21 mouse cellular contexts compared by ENCODE assay signal in the genomic region with DNA sequence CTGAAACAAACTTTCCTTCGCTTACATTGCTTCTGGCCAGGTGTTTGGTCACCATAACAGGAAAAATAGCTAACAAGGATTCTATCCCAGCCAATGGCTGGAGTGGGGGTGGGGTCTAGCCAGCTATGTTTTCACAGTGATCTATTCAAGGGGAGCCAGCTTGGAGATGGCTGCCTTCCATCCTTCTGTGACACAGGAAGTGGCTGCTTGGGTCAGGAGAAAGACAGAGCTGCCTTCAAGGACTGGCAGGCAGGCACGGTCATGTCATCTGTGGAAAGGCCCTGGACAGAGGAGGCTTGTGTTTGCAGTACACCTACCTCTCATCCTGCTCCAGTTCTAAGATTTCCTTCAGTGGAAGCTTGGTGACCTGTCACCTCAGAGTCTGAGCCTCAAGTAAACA. TPM values are rescaled to one million over a fixed set of nuclear protein-coding genes. Genes with fewer than 3 reads are reported as not detected.
DNase-seq lines count a peak whose midpoint lies in the region; ATAC-seq and TF ChIP-seq lines count a peak whose summit lies in the region.
"Had no signal": no experiment of that assay in that cellular context is flagged by ENCODE, and none has a peak within 500 bp of the region (broad histone marks: within the 10 kb centered on the region; RNA-seq: fewer than 3 reads in every experiment).

No protein-coding gene starts in this region.

- no peak overlapping the region for H3K4me3 ChIP-seq in forebrain, postnatal 0 days (ENCODE audit: low read depth, low read length)
- H3K4me3 ChIP-seq in forebrain, embryonic 15.5 days = no peak overlapping the region
- H3K4me3 ChIP-seq in intestine, embryonic 14.5 days (ENCODE audit: low read depth, low read length) = no peak overlapping the region
- no peak overlapping the region for H3K4me3 ChIP-seq in intestine, postnatal 0 days (ENCODE audit: low read depth, low read length)
- H3K4me3 ChIP-seq in lung, embryonic 16.5 days (ENCODE audit: low read length) = no peak overlapping the region
- H3K4me3 ChIP-seq: embryonic facial prominence, embryonic 15.5 days; heart, embryonic 15.5 days; limb, embryonic 15.5 days; liver, embryonic 15.5 days had no signal

- H3K9ac ChIP-seq in forebrain, postnatal 0 days = no peak overlapping the region
- no peak overlapping the region for H3K9ac ChIP-seq in forebrain, embryonic 15.5 days (replicated peaks)
- no peak overlapping the region for H3K9ac ChIP-seq in intestine, embryonic 14.5 days (ENCODE audit: low read length)
- no peak overlapping the region for H3K9ac ChIP-seq in intestine, postnatal 0 days (ENCODE audit: low read depth, low read length)
- peak overlapping the region; percentile 39; the same call in 1 of the 2 replicates for H3K9ac ChIP-seq in lung, embryonic 16.5 days (ENCODE audit: low read length)
- H3K9ac ChIP-seq: embryonic facial prominence, embryonic 15.5 days; heart, embryonic 15.5 days; limb, embryonic 15.5 days; liver, embryonic 15.5 days had no signal

- H3K4me2 ChIP-seq in forebrain, postnatal 0 days (ENCODE audit: low read depth) = no peak overlapping the region
- no peak overlapping the region for H3K4me2 ChIP-seq in forebrain, embryonic 15.5 days (replicated peaks)
- no peak overlapping the region for H3K4me2 ChIP-seq in intestine, embryonic 14.5 days (ENCODE audit: low read length)
- no peak overlapping the region for H3K4me2 ChIP-seq in intestine, postnatal 0 days (replicated peaks; ENCODE audit: low read depth)
- no peak overlapping the region for H3K4me2 ChIP-seq in lung, embryonic 16.5 days (ENCODE audit: low read depth, low read length)
- H3K4me2 ChIP-seq: embryonic facial prominence, embryonic 15.5 days; heart, embryonic 15.5 days; limb, embryonic 15.5 days; liver, embryonic 15.5 days had no signal

- no peak overlapping the region for H3K27ac ChIP-seq in forebrain, postnatal 0 days (ENCODE audit: low read depth, low read length)
- no peak overlapping the region for H3K27ac ChIP-seq in forebrain, embryonic 15.5 days (replicated peaks)
- no peak overlapping the region for H3K27ac ChIP-seq in intestine, embryonic 14.5 days (ENCODE audit: low read depth)
- no peak overlapping the region for H3K27ac ChIP-seq in intestine, postnatal 0 days (ENCODE audit: low read depth, low read length)
- H3K27ac ChIP-seq in lung, embryonic 16.5 days (ENCODE audit: low read length) = peak overlapping the region; percentile 23; the same call in 1 of the 2 replicates
- H3K27ac ChIP-seq: embryonic facial prominence, embryonic 15.5 days; heart, embryonic 15.5 days; limb, embryonic 15.5 days; liver, embryonic 15.5 days had no signal

- 0 out of 2 replicates have a peak, but pooled peaks cover 3% of the 10 kb centered on the region for H3K4me1 ChIP-seq in forebrain, postnatal 0 days (ENCODE audit: insufficient read depth)
- H3K4me1 ChIP-seq in forebrain, embryonic 15.5 days = no peaks in the 10 kb centered on the region
- no peaks in the 10 kb centered on the region for H3K4me1 ChIP-seq in intestine, embryonic 14.5 days (replicated peaks; ENCODE audit: control insufficient read depth, insufficient read depth, low read length)
- H3K4me1 ChIP-seq in intestine, postnatal 0 days (replicated peaks; ENCODE audit: control insufficient read depth, insufficient read depth, low read length) = no peaks in the 10 kb centered on the region
- peaks cover 7% of the 10 kb centered on the region; the same call in 1 of the 2 replicates for H3K4me1 ChIP-seq in lung, embryonic 16.5 days (replicated peaks; ENCODE audit: control insufficient read depth, insufficient read depth, low read length)
- H3K4me1 ChIP-seq: liver, embryonic 15.5 days had no signal

- no peaks in the 10 kb centered on the region for H3K36me3 ChIP-seq in forebrain, postnatal 0 days (ENCODE audit: insufficient read depth)
- no peaks in the 10 kb centered on the region for H3K36me3 ChIP-seq in forebrain, embryonic 15.5 days
- H3K36me3 ChIP-seq in intestine, embryonic 14.5 days (ENCODE audit: control insufficient read depth, insufficient read depth, low read length) = no peaks in the 10 kb centered on the region
- H3K36me3 ChIP-seq in intestine, postnatal 0 days (ENCODE audit: control insufficient read depth, insufficient read depth) = no peaks in the 10 kb centered on the region
- H3K36me3 ChIP-seq in lung, embryonic 16.5 days (ENCODE audit: control insufficient read depth, insufficient read depth, low read length) = no peaks in the 10 kb centered on the region
- H3K36me3 ChIP-seq: embryonic facial prominence, embryonic 15.5 days; heart, embryonic 15.5 days; limb, embryonic 15.5 days; liver, embryonic 15.5 days had no signal

- no peak for DNase-seq in forebrain, postnatal 0 days
- DNase-seq in intestine, embryonic 14.5 days (ENCODE audit: low spot score) = no peak
- DNase-seq in lung, postnatal 25 days (ENCODE audit: low spot score) = no peak
- peak; percentile 16 to 30 for DNase-seq in layer of hippocampus, postnatal 36 days
- DNase-seq: adrenal gland, postnatal 25 days; cerebellum, adult 11-12 months; cerebellum, postnatal 14 days; heart, postnatal 4 days; kidney, adult 11 months; lung, postnatal 4 days; right cerebral cortex, postnatal 4 days; thymus, postnatal 14 days had no signal

- no peak for TF ChIP-seq CTCF in forebrain, postnatal 0 days (IDR thresholded peaks at IDR 0.05; ENCODE audit: low read depth)
- no peak for TF ChIP-seq CTCF in intestine, postnatal 0 days (IDR thresholded peaks at IDR 0.05; ENCODE audit: low read depth)

- no peaks in the 10 kb centered on the region for H3K9me3 ChIP-seq in forebrain, postnatal 0 days (ENCODE audit: low read length)
- H3K9me3 ChIP-seq in forebrain, embryonic 15.5 days = no peaks in the 10 kb centered on the region
- no peaks in the 10 kb centered on the region for H3K9me3 ChIP-seq in intestine, embryonic 14.5 days (ENCODE audit: control insufficient read depth, low read length)
- H3K9me3 ChIP-seq in intestine, postnatal 0 days (ENCODE audit: control insufficient read depth) = no peaks in the 10 kb centered on the region
- no peaks in the 10 kb centered on the region for H3K9me3 ChIP-seq in lung, embryonic 16.5 days (ENCODE audit: control insufficient read depth, low read length)
- H3K9me3 ChIP-seq: embryonic facial prominence, embryonic 15.5 days; heart, embryonic 15.5 days; limb, embryonic 15.5 days; liver, embryonic 15.5 days had no signal

- ATAC-seq in forebrain, postnatal 0 days = peak; percentile 76
- no peak for ATAC-seq in forebrain, embryonic 15.5 days (replicated peaks)
- ATAC-seq in intestine, embryonic 14.5 days (replicated peaks; ENCODE audit: low FRiP score, low TSS enrichment, low read depth) = 0 out of 2 replicates have a peak, but pooled peaks have one; percentile 5
- ATAC-seq in intestine, postnatal 0 days = no peak
- 0 out of 2 replicates have a peak, but pooled peaks have one; percentile 31 for ATAC-seq in lung, embryonic 16.5 days (ENCODE audit: low read depth)
- ATAC-seq: CD4-positive, CD25-positive, alpha-beta regulatory T cell, adult 4 months had no signal

- no peaks in the 10 kb centered on the region for H3K27me3 ChIP-seq in forebrain, postnatal 0 days (ENCODE audit: insufficient read depth, low read length)
- no peaks in the 10 kb centered on the region for H3K27me3 ChIP-seq in forebrain, embryonic 15.5 days
- no peaks in the 10 kb centered on the region for H3K27me3 ChIP-seq in intestine, embryonic 14.5 days (replicated peaks; ENCODE audit: control insufficient read depth, insufficient read depth, low read length)
- H3K27me3 ChIP-seq in intestine, postnatal 0 days (replicated peaks; ENCODE audit: control insufficient read depth, insufficient read depth, low read length) = no peaks in the 10 kb centered on the region
- H3K27me3 ChIP-seq in lung, embryonic 16.5 days (ENCODE audit: control insufficient read depth, insufficient read depth, low read depth, low read length) = no peaks in the 10 kb centered on the region
- H3K27me3 ChIP-seq: liver, embryonic 15.5 days had no signal

- 72% methylated on average over 2 of the region's 2 CpGs for WGBS in forebrain, postnatal 0 days
- 68% methylated on average over 2 of the region's 2 CpGs for WGBS in forebrain, embryonic 15.5 days
- 36% methylated on average over 2 of the region's 2 CpGs for WGBS in intestine, embryonic 14.5 days
- WGBS in intestine, postnatal 0 days = 63% methylated on average over 2 of the region's 2 CpGs
- 35% methylated on average over 2 of the region's 2 CpGs for WGBS in lung, embryonic 16.5 days

RNA-seq across cellular contexts. Expression of a gene that starts 20.5 kb away (rescaled TPM):
- 64.2 and 68.3 TPM in 2 replicates for total RNA-seq in forebrain, postnatal 0 days (2014; rRNA removed)
- polyA plus RNA-seq in forebrain, postnatal 0 days (2015; fragmentation: Nextera tagmentation; extraction: Ambion mirVana) = 21.9 and 25.7 TPM in 2 replicates
- 23.9 and 26.0 TPM in 2 replicates for polyA plus RNA-seq in forebrain, embryonic 15.5 days (2015; fragmentation: Nextera tagmentation; extraction: Ambion mirVana)
- 0.78 and 1.2 TPM in 2 replicates for polyA plus RNA-seq in intestine, embryonic 14.5 days (2014; fragmentation: Nextera tagmentation; extraction: Ambion mirVana)
- 0.23 and 0.29 TPM in 2 replicates for polyA plus RNA-seq in intestine, postnatal 0 days (2015; fragmentation: Nextera tagmentation; extraction: Ambion mirVana)
- 0.84 and 0.92 TPM in 2 replicates for polyA plus RNA-seq in lung, embryonic 16.5 days (2015; fragmentation: Nextera tagmentation; extraction: Ambion mirVana)
- total RNA-seq in layer of hippocampus, postnatal 36 days (2021) = 1 to 10 TPM; 3.1 to 3.9 TPM
- total RNA-seq: granulocyte monocyte progenitor cell, adult 5-6 weeks had no signal
- polyA plus RNA-seq: CD4-positive, CD25-positive, alpha-beta regulatory T cell, adult 4 months had no signal

RNA-seq across cellular contexts. Expression of a gene that starts 20.8 kb away (rescaled TPM):
- 0.23 and 0.29 TPM in 2 replicates for total RNA-seq in forebrain, postnatal 0 days (2014; rRNA removed)
- 0.15 and 0.28 TPM in 2 replicates for polyA plus RNA-seq in forebrain, postnatal 0 days (2015; fragmentation: Nextera tagmentation; extraction: Ambion mirVana)
- polyA plus RNA-seq in forebrain, embryonic 15.5 days (2015; fragmentation: Nextera tagmentation; extraction: Ambion mirVana) = 0.18 and 0.46 TPM in 2 replicates
- 6.5 and 6.9 TPM in 2 replicates for polyA plus RNA-seq in intestine, embryonic 14.5 days (2014; fragmentation: Nextera tagmentation; extraction: Ambion mirVana)
- polyA plus RNA-seq in intestine, postnatal 0 days (2015; fragmentation: Nextera tagmentation; extraction: Ambion mirVana) = 1.9 and 2.3 TPM in 2 replicates
- polyA plus RNA-seq in lung, embryonic 16.5 days (2015; fragmentation: Nextera tagmentation; extraction: Ambion mirVana) = 7.6 and 8.7 TPM in 2 replicates
- total RNA-seq in layer of hippocampus, postnatal 36 days (2021) = under 1 TPM; 0.48 to 0.95 TPM
- total RNA-seq: granulocyte monocyte progenitor cell, adult 5-6 weeks had no signal

RNA-seq across cellular contexts. Expression of a gene that starts 50.5 kb away (rescaled TPM):
- 9.5 and 17.6 TPM in 2 replicates for total RNA-seq in forebrain, postnatal 0 days (2014; rRNA removed)
- 25.6 and 31.4 TPM in 2 replicates for polyA plus RNA-seq in forebrain, postnatal 0 days (2015; fragmentation: Nextera tagmentation; extraction: Ambion mirVana)
- polyA plus RNA-seq in forebrain, embryonic 15.5 days (2015; fragmentation: Nextera tagmentation; extraction: Ambion mirVana) = 32.0 and 32.1 TPM in 2 replicates
- polyA plus RNA-seq in intestine, embryonic 14.5 days (2014; fragmentation: Nextera tagmentation; extraction: Ambion mirVana) = 24.1 and 25.7 TPM in 2 replicates
- 13.3 and 14.8 TPM in 2 replicates for polyA plus RNA-seq in intestine, postnatal 0 days (2015; fragmentation: Nextera tagmentation; extraction: Ambion mirVana)
- polyA plus RNA-seq in lung, embryonic 16.5 days (2015; fragmentation: Nextera tagmentation; extraction: Ambion mirVana) = 18.7 and 19.6 TPM in 2 replicates
- total RNA-seq in layer of hippocampus, postnatal 36 days (2021) = 10 to 100 TPM; 13.7 to 13.8 TPM

RNA-seq across cellular contexts. Expression of a gene that starts 50.6 kb away (rescaled TPM):
- 64.2 and 79.2 TPM in 2 replicates for total RNA-seq in forebrain, postnatal 0 days (2014; rRNA removed)
- 50.1 and 56.1 TPM in 2 replicates for polyA plus RNA-seq in forebrain, postnatal 0 days (2015; fragmentation: Nextera tagmentation; extraction: Ambion mirVana)
- 56.7 and 59.2 TPM in 2 replicates for polyA plus RNA-seq in forebrain, embryonic 15.5 days (2015; fragmentation: Nextera tagmentation; extraction: Ambion mirVana)
- 45.9 and 50.0 TPM in 2 replicates for polyA plus RNA-seq in intestine, embryonic 14.5 days (2014; fragmentation: Nextera tagmentation; extraction: Ambion mirVana)
- 19.0 and 20.2 TPM in 2 replicates for polyA plus RNA-seq in intestine, postnatal 0 days (2015; fragmentation: Nextera tagmentation; extraction: Ambion mirVana)
- polyA plus RNA-seq in lung, embryonic 16.5 days (2015; fragmentation: Nextera tagmentation; extraction: Ambion mirVana) = 43.0 and 45.7 TPM in 2 replicates
- 10 to 100 TPM; 45.4 to 53.5 TPM for total RNA-seq in layer of hippocampus, postnatal 36 days (2021)

Comparison
In these comparisons a context has a peak if more than half of its experiments do, and no peak if none do; other contexts are left out.
1. ATAC-seq: peak in forebrain, postnatal 0 days (single experiment), intestine, embryonic 14.5 days (single experiment) and lung, embryonic 16.5 days (single experiment); none in forebrain, embryonic 15.5 days (single experiment) and intestine, postnatal 0 days (single experiment).
2. DNase-seq: peak in layer of hippocampus, postnatal 36 days (2 of 2); none in forebrain, postnatal 0 days (single experiment), intestine, embryonic 14.5 days (single experiment) and lung, postnatal 25 days (single experiment).
3. RNA of a gene that starts 20.5 kb away (polyA plus RNA-seq): 23.9 to 26.0 TPM in forebrain, embryonic 15.5 days and 21.9 to 25.7 TPM in forebrain, postnatal 0 days; 0.78 to 1.2 TPM in intestine, embryonic 14.5 days, 0.84 to 0.92 TPM in lung, embryonic 16.5 days and 0.23 to 0.29 TPM in intestine, postnatal 0 days; every median in the first group is over 10 times any median in the second.